Mouse (Mus musculus): ENCODE measurements around the gene Clec9a.

Gene Clec9a

GRCm38 (mm10) chr6:129408562-129408961, at the start of gene Clec9a:
Clec9a (plus strand) TSS chr6:129408862.
- in situ Hi-C loops (cut with MseI, MboI) = no loop called here

GRCm38 (mm10) chr6:129359515-129359914, 49.1 kb upstream of the Clec9a start:
- in situ Hi-C loops (cut with MseI, MboI) = loop anchor here (10.0 to 25.0 kb wide), 2 partner anchors 95 to 497 kb away; no protein-coding TSS in a partner anchor

- in situ Hi-C loops (cut with MseI, MboI) = loop anchor here (25.0 kb wide), 1 partner anchor 502 kb away; no protein-coding TSS in a partner anchor
These were observed 44.7 kb upstream of the Clec9a start for GRCm38 (mm10) chr6:129363942-129364341.

GRCm38 (mm10) chr6:129365959-129366359, 42.7 kb upstream of the Clec9a start:
- in situ Hi-C loops (cut with MseI, MboI) = loop anchor here (5.0 to 25.0 kb wide), 2 partner anchors 109 to 504 kb away; no protein-coding TSS in a partner anchor

- in situ Hi-C loops (cut with MseI, MboI) = loop anchor here (5.0 to 25.0 kb wide), 2 partner anchors 112 to 507 kb away; no protein-coding TSS in a partner anchor
These were observed 39.1 kb upstream of the Clec9a start for GRCm38 (mm10) chr6:129369374-129370132.

- in situ Hi-C loops (cut with MseI, MboI) = loop anchor here (25.0 kb wide), 1 partner anchor 513 kb away; no protein-coding TSS in a partner anchor
These were observed 33.7 kb upstream of the Clec9a start for GRCm38 (mm10) chr6:129374937-129375471.

GRCm38 (mm10) chr6:129380454-129380853, 28.2 kb upstream of the Clec9a start:
- in situ Hi-C loops (cut with MseI, MboI) = no loop called here

GRCm38 (mm10) chr6:129381736-129382135, 26.9 kb upstream of the Clec9a start:
- in situ Hi-C loops (cut with MseI, MboI) = no loop called here

- in situ Hi-C loops (cut with MseI, MboI) = no loop called here
These were observed 25.2 kb upstream of the Clec9a start for GRCm38 (mm10) chr6:129383466-129383865.

GRCm38 (mm10) chr6:129385000-129385399, 23.7 kb upstream of the Clec9a start:
- in situ Hi-C loops (cut with MseI, MboI) = no loop called here

- in situ Hi-C loops (cut with MseI, MboI) = no loop called here
These were observed 22.9 kb upstream of the Clec9a start, which contains the start of gene Clec12b for GRCm38 (mm10) chr6:129385774-129386173. Clec12b (minus strand) TSS chr6:129385874.

- in situ Hi-C loops (cut with MseI, MboI) = no loop called here
These were observed 15.5 kb upstream of the Clec9a start for GRCm38 (mm10) chr6:129393087-129393720.

GRCm38 (mm10) chr6:129393732-129394131, 14.9 kb upstream of the Clec9a start:
- in situ Hi-C loops (cut with MseI, MboI) = no loop called here

GRCm38 (mm10) chr6:129396997-129397396, 11.7 kb upstream of the Clec9a start, which contains the start of gene Clec1b:
Clec1b (plus strand) TSS chr6:129397297.
- in situ Hi-C loops (cut with MseI, MboI) = loop anchor here in 1 of 2 experiments (5.0 kb wide), 1 partner anchor 80 kb away; no protein-coding TSS in a partner anchor

GRCm38 (mm10) chr6:129399945-129400344, 8.7 kb upstream of the Clec9a start:
- in situ Hi-C loops (cut with MseI, MboI) = loop anchor here in 1 of 2 experiments (5.0 kb wide), 1 partner anchor 77 kb away; no protein-coding TSS in a partner anchor

GRCm38 (mm10) chr6:129402404-129402803, 6.3 kb upstream of the Clec9a start:
- in situ Hi-C loops (cut with MseI, MboI) = no loop called here

GRCm38 (mm10) chr6:129403391-129403790, 5.3 kb upstream of the Clec9a start:
- in situ Hi-C loops (cut with MseI, MboI) = no loop called here

- in situ Hi-C loops (cut with MseI, MboI) = no loop called here
These were observed 2.7 kb upstream of the Clec9a start for GRCm38 (mm10) chr6:129405999-129406398.

GRCm38 (mm10) chr6:129407324-129407723, 1.3 kb upstream of the Clec9a start:
- in situ Hi-C loops (cut with MseI, MboI) = no loop called here

- in situ Hi-C loops (cut with MseI, MboI) = no loop called here
These were observed 5.5 kb downstream of the Clec9a start for GRCm38 (mm10) chr6:129414177-129414576.

GRCm38 (mm10) chr6:129422311-129422710, 13.6 kb downstream of the Clec9a start:
- in situ Hi-C loops (cut with MseI, MboI) = no loop called here

Measured in mouse trophoblast stem cell (cell line).